Mouse (Mus musculus) lung, postnatal 0 days (tissue): ENCODE data around the gene Nop56. TPM values are rescaled to one million over a fixed set of nuclear protein-coding genes. Genes with fewer than 3 reads are reported as not detected.

ENCODE experiments used
- ATAC-seq: fragments of 200-750 bp; cut with Nextera tagmentation; 2 replicates; pipeline ENCODE4 v1.8.0; 2017; ENCODE audit warnings: moderate library complexity
- DNase-seq: peaks from one replicate; pipeline ENCODE4 v3.0.0-alpha.2; 2016; ENCODE audit warnings: low spot score
- H3K27ac ChIP-seq: fragments of 300-500 bp; sonication (generic); 2 replicates; pipeline ENCODE4 v1.5.1; 2014; ENCODE audit warnings: antibody characterized with exemption, mild to moderate bottlenecking, low read length, mixed read lengths
- H3K27me3 ChIP-seq: fragments of 300-500 bp; sonication (generic); replicated peaks from 2 replicates; pipeline ENCODE4 v1.6.1; 2014; ENCODE audit warnings: low read length, mixed read lengths; ENCODE audit not compliant: insufficient read depth
- H3K36me3 ChIP-seq: fragments of 300-500 bp; sonication (generic); 2 replicates; pipeline ENCODE4 v1.6.1; 2014; ENCODE audit warnings: low read length, mixed read lengths; ENCODE audit not compliant: insufficient read depth
- H3K4me1 ChIP-seq: fragments of 300-500 bp; sonication (generic); 2 replicates; pipeline ENCODE4 v1.6.1; 2014; ENCODE audit warnings: antibody characterized with exemption, low read depth, low read length, mixed read lengths; ENCODE audit not compliant: insufficient read depth
- H3K4me2 ChIP-seq: fragments of 300-500 bp; sonication (generic); replicated peaks from 2 replicates; pipeline ENCODE4 v1.6.1; 2014; ENCODE audit warnings: low read depth, mild to moderate bottlenecking, low read length, moderate library complexity, mixed read lengths
- H3K4me3 ChIP-seq: fragments of 300-500 bp; sonication (generic); 2 replicates; pipeline ENCODE4 v1.5.1; 2014; ENCODE audit warnings: low read depth, low read length
- H3K9ac ChIP-seq: fragments of 300-500 bp; sonication (generic); replicated peaks from 2 replicates; pipeline ENCODE4 v1.6.1; 2014; ENCODE audit warnings: low read depth, mild to moderate bottlenecking
- H3K9me3 ChIP-seq: fragments of 300-500 bp; sonication (generic); 2 replicates; pipeline ENCODE4 v1.6.1; 2016; ENCODE audit warnings: low read length, mixed read lengths
- CTCF ChIP-seq: IDR thresholded peaks from 2 replicates; pipeline ENCODE4 v1.5.1; 2016; ENCODE audit warnings: antibody characterized with exemption, mild to moderate bottlenecking
- EP300 ChIP-seq: IDR thresholded peaks from 2 replicates; pipeline ENCODE4 v1.6.1; 2016; ENCODE audit warnings: antibody characterized with exemption, mild to moderate bottlenecking, control low read depth
- WGBS: fragments of 180-500 bp; shearing (Covaris S2); extraction: QIAGEN DNeasy Blood & Tissue Kit; methylation state at CpG from one replicate; pipeline ENCODE4 v1.1.7; 2014; 5-methylcytosine and 5-hydroxymethylcytosine counted together
- polyA plus RNA-seq: library from polyadenylated mRNA; unstranded; fragments of >200 nt; fragmentation: Nextera tagmentation; extraction: Ambion mirVana; gene quantifications from 2 replicates; pipeline ENCODE4 v1.2.1, GENCODE M21; 2015

The Nop56 gene
- polyA plus RNA-seq, 1 experiment from 2014 or later: 56.1 TPM

DNA sequence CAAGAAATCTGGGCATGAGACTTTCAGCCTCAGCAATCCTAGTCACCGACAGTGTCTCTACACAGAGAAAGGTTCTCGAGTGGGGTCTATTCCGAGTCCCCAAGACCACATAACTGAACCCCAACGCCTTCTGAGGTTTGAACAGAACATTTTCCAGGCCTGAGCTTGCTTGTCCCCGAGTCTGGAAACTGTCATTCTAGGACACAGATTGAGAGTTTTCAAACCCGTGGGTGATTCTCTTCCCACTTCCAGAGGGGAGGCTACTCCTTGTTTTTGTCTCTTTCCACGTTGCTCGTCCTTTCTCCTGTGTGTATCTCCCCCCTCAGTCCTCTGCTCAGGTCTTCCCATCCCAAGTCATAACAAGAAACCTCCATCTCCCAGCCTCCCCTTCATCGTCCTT, 23.4 kb downstream of the Nop56 start:
- Histone ChIP-seq H3K9me3 (no peaks in the 10 kb centered on the region), H3K27me3 (peaks cover 20% of the 10 kb centered on the region), H3K27ac (no peak overlapping the region), H3K4me1 (peaks cover 6% of the 10 kb centered on the region), H3K4me2 (no peak overlapping the region), H3K36me3 (no peaks in the 10 kb centered on the region), H3K4me3 (no peak overlapping the region), H3K9ac (no peak overlapping the region)
- DNase-seq: no peak
- WGBS: 84% methylated on average over 9 of the region's 9 CpGs
- no peak for ATAC-seq
- TF ChIP-seq CTCF (no peak), EP300 (no peak)

GRCm38 (mm10) chr2:130303014-130303413, 28.8 kb downstream of the Nop56 start:
- Histone ChIP-seq H3K4me1 (no peaks in the 10 kb centered on the region), H3K27ac (no peak overlapping the region), H3K4me2 (no peak overlapping the region), H3K36me3 (no peaks in the 10 kb centered on the region), H3K27me3 (no peaks in the 10 kb centered on the region), H3K9ac (no peak overlapping the region), H3K9me3 (no peaks in the 10 kb centered on the region), H3K4me3 (no peak overlapping the region)
- TF ChIP-seq EP300: no peak
- no peak for TF ChIP-seq CTCF
- 60% methylated on average over 4 of the region's 4 CpGs for WGBS
- DNase-seq (no peak), ATAC-seq (no peak)

- H3K36me3 ChIP-seq: no peaks in the 10 kb centered on the region
Measured at GRCm38 (mm10) chr2:130327057-130327456, 52.8 kb downstream of the Nop56 start.

More at GRCm38 (mm10) chr2:130327057-130327456, 52.8 kb downstream of the Nop56 start:
- H3K9ac ChIP-seq: no peak overlapping the region
- H3K4me3 ChIP-seq: no peak overlapping the region
- H3K9me3 ChIP-seq: no peaks in the 10 kb centered on the region
- ATAC-seq: no peak
- TF ChIP-seq CTCF (no peak), EP300 (no peak)
- H3K27ac ChIP-seq: no peak overlapping the region
- H3K4me1 ChIP-seq: no peaks in the 10 kb centered on the region
- no peaks in the 10 kb centered on the region for H3K27me3 ChIP-seq
- 73% methylated on average over 1 of the region's 1 CpGs for WGBS
- DNase-seq: no peak
- no peak overlapping the region for H3K4me2 ChIP-seq

Other genes with a start within 250 kb of the Nop56 start
- gene Tgm6, start 162.0 kb upstream of the Nop56 start, polyA plus RNA-seq: not detected in 2 replicates
- 400 and 429 TPM in 2 replicates for gene Snrpb, start 95.0 kb upstream of the Nop56 start, polyA plus RNA-seq
- gene Tmc2, start 79.2 kb upstream of the Nop56 start, polyA plus RNA-seq: not detected in 2 replicates
- 97.9 and 100 TPM in 2 replicates for gene Idh3b, start 10.1 kb downstream of the Nop56 start, polyA plus RNA-seq
- gene Ebf4, start 20.7 kb downstream of the Nop56 start, polyA plus RNA-seq: 0.80 and 0.88 TPM in 2 replicates
- gene Cpxm1, start 123.1 kb downstream of the Nop56 start, polyA plus RNA-seq: 13.9 and 14.9 TPM in 2 replicates
- gene Gm28372, start 130.8 kb downstream of the Nop56 start, polyA plus RNA-seq: 0.10 TPM in 1 of 2 replicates, not detected in the other
- not detected in 2 replicates for gene 1700020A23Rik, start 130.8 kb downstream of the Nop56 start, polyA plus RNA-seq
- gene Tmem239, start 132.0 kb downstream of the Nop56 start, polyA plus RNA-seq: not detected in 2 replicates
- gene Vps16, start 149.9 kb downstream of the Nop56 start, polyA plus RNA-seq: 46.8 and 47.0 TPM in 2 replicates
- 6.8 and 8.0 TPM in 2 replicates for gene Pced1a, start 150.3 kb downstream of the Nop56 start, polyA plus RNA-seq
- gene Ptpra, start 175.8 kb downstream of the Nop56 start, polyA plus RNA-seq: 46.1 and 52.1 TPM in 2 replicates